Mouse (Mus musculus) kidney, adult 2 months (tissue): ENCODE results near the gene Crct1. TPM values are rescaled to one million over a fixed set of nuclear protein-coding genes. Genes with fewer than 3 reads are reported as not detected.

Source experiments
- DNase-seq: peaks from one replicate; pipeline ENCODE4 v3.0.0; 2021
- H3K27ac ChIP-seq: fragments of 200-500 bp; 2 replicates; pipeline ENCODE4 v1.5.1; 2012; ENCODE audit warnings: low read depth, low read length, control low read depth, inconsistent platforms; ENCODE audit not compliant: insufficient read depth
- H3K27me3 ChIP-seq: fragments of 200-500 bp; replicated peaks from 2 replicates; pipeline ENCODE4 v1.6.1; 2012; ENCODE audit warnings: mild to moderate bottlenecking, moderate library complexity, low read length, inconsistent platforms; ENCODE audit not compliant: control insufficient read depth, insufficient read depth
- H3K36me3 ChIP-seq: fragments of 200-500 bp; 2 replicates; pipeline ENCODE4 v1.6.1; 2012; ENCODE audit warnings: mild to moderate bottlenecking, moderate library complexity, low read length, inconsistent platforms; ENCODE audit not compliant: control insufficient read depth, insufficient read depth
- H3K4me1 ChIP-seq: fragments of 200-500 bp; 2 replicates; pipeline ENCODE4 v1.6.1; 2011; ENCODE audit warnings: low read length; ENCODE audit not compliant: control insufficient read depth, insufficient read depth
- H3K4me3 ChIP-seq: fragments of 200-500 bp; 2 replicates; pipeline ENCODE4 v1.5.1; 2011; ENCODE audit warnings: mild to moderate bottlenecking, low read depth, low read length, control low read depth; ENCODE audit not compliant: insufficient read depth
- CTCF ChIP-seq: fragments of 200-500 bp; conservative IDR thresholded peaks from 2 replicates; pipeline ENCODE4 v1.5.1; 2011; ENCODE audit warnings: low read depth, mild to moderate bottlenecking, control low read depth, low read length, moderate library complexity, mixed read lengths; ENCODE audit not compliant: insufficient read depth, insufficient read length
- POLR2A ChIP-seq: fragments of 200-500 bp; IDR thresholded peaks from one replicate; pipeline ENCODE4 v1.6.1; 2011; ENCODE audit warnings: low read depth, low read length, control low read depth
- WGBS: fragments of 180-500 bp; shearing (Covaris S2); methylation state at CpG from one replicate; pipeline ENCODE4 v1.1.7; 2018; 5-methylcytosine and 5-hydroxymethylcytosine counted together
- polyA plus RNA-seq: library from polyadenylated mRNA; depleted of rRNA; stranded (reverse); fragments of >200 nt; gene quantifications from 2 replicates; pipeline ENCODE4 v1.2.3, GENCODE M21; 2012; rRNA removed

Crct1 gene
- polyA plus RNA-seq, 1 experiment: not detected

- Histone ChIP-seq H3K4me3 (no peak overlapping the region), H3K36me3 (no peaks in the 10 kb centered on the region), H3K4me1 (no peaks in the 10 kb centered on the region), H3K27ac (no peak overlapping the region), H3K27me3 (no peaks in the 10 kb centered on the region)
- DNase-seq: no peak
- WGBS: 77% methylated on average over 2 of the region's 2 CpGs
- TF ChIP-seq CTCF (no peak), POLR2A (no peak)
These were observed 37.0 kb downstream of the Crct1 start for GRCm38 (mm10) chr3:92978484-92978883.

- H3K27me3 ChIP-seq: no peaks in the 10 kb centered on the region
- TF ChIP-seq CTCF (no peak), POLR2A (no peak)
- no peaks in the 10 kb centered on the region for H3K36me3 ChIP-seq
- no peak within 1 kb of the TSS for H3K4me3 ChIP-seq
- no peak within 1 kb of the TSS for H3K27ac ChIP-seq
- H3K4me1 ChIP-seq: no peaks in the 10 kb centered on the region
- DNase-seq: no peak
- WGBS: 93% methylated on average over 2 of the region's 2 CpGs
These were observed 48.7 kb downstream of the Crct1 start, which contains the start of gene Lce3e for GRCm38 (mm10) chr3:92966761-92967160. Gene Lce3e, plus strand, starts transcription at chr3:92967061.

Other genes with a start within 250 kb of the Crct1 start
- not detected in 2 replicates for gene Lce1i, start 236.8 kb downstream of the Crct1 start, polyA plus RNA-seq
- gene Lce1j, start 225.2 kb downstream of the Crct1 start, polyA plus RNA-seq: not detected in 2 replicates
- not detected in 2 replicates for gene Lce1k, start 207.8 kb downstream of the Crct1 start, polyA plus RNA-seq
- not detected in 2 replicates for gene Kprp, start 188.4 kb downstream of the Crct1 start, polyA plus RNA-seq
- not detected in 2 replicates for gene Lce1l, start 164.4 kb downstream of the Crct1 start, polyA plus RNA-seq
- gene 2310050C09Rik, start 145.5 kb downstream of the Crct1 start, polyA plus RNA-seq: not detected in 2 replicates
- not detected in 2 replicates for gene Lce3a, start 89.5 kb downstream of the Crct1 start, polyA plus RNA-seq
- gene Lce3b, start 82.7 kb downstream of the Crct1 start, polyA plus RNA-seq: not detected in 2 replicates
- not detected in 2 replicates for gene Lce3c, start 71.2 kb downstream of the Crct1 start, polyA plus RNA-seq
- not detected in 2 replicates for gene Lce3d, start 58.3 kb downstream of the Crct1 start, polyA plus RNA-seq
- gene Lce3e, start 48.6 kb downstream of the Crct1 start, polyA plus RNA-seq: not detected in 2 replicates
- gene Lce3f, start 23.5 kb downstream of the Crct1 start, polyA plus RNA-seq: not detected in 2 replicates
- gene Lce1m, start 3.4 kb upstream of the Crct1 start, polyA plus RNA-seq: not detected in 2 replicates
- not detected in 2 replicates for gene Gm4858, start 53.1 kb upstream of the Crct1 start, polyA plus RNA-seq
- not detected in 2 replicates for gene Crnn, start 129.1 kb upstream of the Crct1 start, polyA plus RNA-seq
- gene Flg2, start 181.6 kb upstream of the Crct1 start, polyA plus RNA-seq: not detected in 2 replicates